Mouse (Mus musculus) left cerebral cortex, adult 8-10 months (tissue): ENCODE data around the gene Atn1. TPM values are rescaled to one million over a fixed set of nuclear protein-coding genes. Genes with fewer than 3 reads are reported as not detected.
"Not testable (repeated sequence)": the region's sequence is repeated elsewhere in the genome, so short reads cannot be mapped to it uniquely, and the experiment has no call there.

ENCODE experiments used
- DNase-seq, 2 experiments: peaks; one replicate each; pipeline ENCODE4 v3.0.0; 2022; ENCODE audit warnings: low spot score in 2 of 2
- total RNA-seq, 4 experiments: library from RNA; stranded (reverse); gene quantifications; 2 replicates each; pipeline ENCODE4 v1.2.4; 2022

Atn1 gene
- total RNA-seq, result 100 to 1,000 TPM; 146 to 166 (median 159) TPM

- DNase-seq, result no peak
Observed at GRCm38 (mm10) chr6:124755831-124756595, at the start of gene Atn1, which contains the start of gene Gm45234. TSS of gene Atn1 (minus strand) at chr6:124756524. TSS of gene Gm45234 (minus strand) at chr6:124756021.

GRCm38 (mm10) chr6:124805341-124806321 lies 49.3 kb upstream of the Atn1 start:
- peak; percentile 92 to 97 for DNase-seq

DNA sequence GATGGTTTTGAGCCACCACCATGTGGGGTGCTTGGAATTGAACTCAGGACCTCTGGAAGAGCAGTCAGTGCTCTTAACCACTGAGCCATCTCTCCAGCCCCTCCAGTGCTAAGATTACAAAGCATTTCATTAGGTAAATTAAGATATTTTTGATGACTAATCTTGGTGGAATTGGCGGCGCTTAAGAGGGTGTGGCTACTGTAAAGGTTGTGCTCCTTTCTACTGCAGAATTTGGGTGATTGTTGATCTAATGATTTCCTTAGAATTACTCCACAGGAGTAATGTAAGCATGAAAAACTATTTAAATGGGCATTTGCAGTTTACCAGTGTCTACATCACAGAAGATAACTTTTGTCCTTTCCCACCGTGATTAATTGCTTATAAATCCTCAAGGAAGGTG lies 48.0 kb upstream of the Atn1 start:
- no peak for DNase-seq

DNA sequence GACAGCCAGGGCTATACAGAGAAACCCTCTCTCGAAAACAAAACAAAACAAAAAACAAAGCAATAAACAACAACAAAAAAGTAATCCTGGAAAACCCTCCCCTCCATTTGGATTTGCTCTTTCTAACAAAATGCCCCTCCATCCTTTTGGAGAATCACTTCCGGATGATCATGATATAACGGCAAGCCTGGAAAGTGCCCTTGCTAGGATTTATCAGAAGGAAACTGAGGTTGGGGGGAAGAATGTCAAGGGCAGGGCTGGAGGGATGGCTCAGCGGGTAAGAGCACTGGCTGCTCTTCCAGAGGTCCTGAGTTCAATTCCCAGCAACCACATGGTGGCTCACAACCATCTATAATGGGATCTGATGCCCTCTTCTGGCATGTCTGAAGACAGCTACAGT lies 47.4 kb upstream of the Atn1 start:
- not testable (repeated sequence) for DNase-seq

- no peak for DNase-seq
Observed at GRCm38 (mm10) chr6:124803061-124803460, 46.7 kb upstream of the Atn1 start.

GRCm38 (mm10) chr6:124802400-124802799 lies 46.1 kb upstream of the Atn1 start:
- not testable (repeated sequence) for DNase-seq

- DNase-seq, result no peak
Observed at GRCm38 (mm10) chr6:124796200-124796599, 39.9 kb upstream of the Atn1 start.

- DNase-seq, result no peak
Observed at GRCm38 (mm10) chr6:124795781-124796180, 39.5 kb upstream of the Atn1 start.

DNA sequence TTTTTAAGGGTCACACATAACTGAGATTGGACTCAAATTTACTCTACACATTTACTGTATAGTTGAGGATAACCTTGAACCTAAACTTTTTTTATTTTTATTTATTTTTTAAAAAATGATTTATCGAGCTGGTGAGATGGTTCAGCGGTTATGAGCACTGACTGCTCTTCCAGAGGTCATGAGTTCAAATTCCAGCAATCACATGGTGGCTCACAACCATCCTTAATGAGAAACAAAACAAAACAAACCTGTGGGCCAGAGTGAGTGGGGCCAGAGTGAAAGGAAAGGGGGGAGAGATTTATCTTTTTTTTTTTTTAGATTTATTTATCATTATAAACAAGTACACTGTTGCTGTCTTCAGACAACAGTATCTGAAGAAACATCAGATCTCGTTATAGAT lies 35.6 kb upstream of the Atn1 start:
- no peak for DNase-seq

- no peak for DNase-seq
Observed at GRCm38 (mm10) chr6:124790121-124790520, 33.8 kb upstream of the Atn1 start.

DNA sequence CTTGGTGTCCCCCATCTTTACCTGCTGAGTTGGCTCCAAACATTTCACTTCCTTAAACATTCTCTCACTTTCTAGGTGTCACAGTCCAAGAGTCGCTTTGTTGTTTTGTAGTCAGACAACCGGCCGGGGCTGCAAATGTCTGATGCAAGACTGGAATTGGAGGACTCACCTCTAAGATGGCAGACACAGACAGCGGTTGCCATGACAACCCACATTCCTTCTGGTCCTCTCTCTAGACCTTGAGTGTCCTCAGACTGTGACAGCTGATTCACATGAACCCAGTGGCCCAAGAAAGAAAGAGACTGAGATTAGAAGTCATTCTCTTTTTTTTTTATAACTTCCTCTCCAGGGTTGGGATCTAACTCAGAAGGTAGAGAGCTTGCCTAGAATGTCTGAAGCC lies 33.2 kb upstream of the Atn1 start:
- DNase-seq, result no peak

GRCm38 (mm10) chr6:124787722-124788121 lies 31.4 kb upstream of the Atn1 start:
- DNase-seq, result no peak

- DNase-seq, result no peak
Observed at GRCm38 (mm10) chr6:124786756-124787420, 30.6 kb upstream of the Atn1 start.

DNA sequence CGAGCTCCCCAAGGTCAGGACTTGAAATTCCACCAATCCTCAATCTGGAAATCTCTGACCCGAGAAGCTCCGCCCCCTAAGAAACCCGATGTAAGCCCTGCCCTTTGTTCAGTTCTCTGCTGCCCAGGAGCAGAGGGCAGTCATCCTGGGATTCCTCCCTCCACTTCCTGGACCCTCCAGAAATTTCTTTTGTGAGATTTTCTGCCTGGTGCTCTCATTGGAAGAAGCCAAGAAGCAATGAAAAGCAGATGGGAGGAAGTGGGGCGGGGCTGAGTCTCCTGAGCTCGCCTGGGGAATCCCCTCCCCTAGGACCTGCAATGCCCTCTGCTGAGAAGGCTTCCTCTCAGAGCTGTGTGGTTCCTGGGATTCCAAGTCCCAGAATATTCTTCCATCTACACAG lies 26.1 kb upstream of the Atn1 start:
- DNase-seq, result no peak

DNA sequence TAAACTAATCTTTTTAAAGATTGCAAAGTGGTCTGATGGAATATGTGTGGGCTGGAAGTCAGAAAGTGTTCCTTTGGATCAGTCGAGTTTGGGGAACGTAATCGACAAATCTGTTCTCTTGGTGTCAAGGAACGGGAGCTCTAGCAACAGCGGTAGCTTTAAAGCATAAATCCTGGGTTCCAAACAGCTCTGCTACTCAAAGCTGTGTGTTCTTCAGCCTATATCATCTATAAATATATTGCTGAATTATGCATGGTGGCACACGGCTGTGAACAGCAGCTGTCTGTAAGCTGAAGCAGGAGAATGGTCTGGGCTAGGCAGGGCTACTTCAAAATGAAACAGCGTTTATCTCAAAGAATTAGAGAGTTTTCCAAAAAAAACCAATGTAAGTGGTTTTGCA lies 24.6 kb upstream of the Atn1 start:
- no peak for DNase-seq

DNA sequence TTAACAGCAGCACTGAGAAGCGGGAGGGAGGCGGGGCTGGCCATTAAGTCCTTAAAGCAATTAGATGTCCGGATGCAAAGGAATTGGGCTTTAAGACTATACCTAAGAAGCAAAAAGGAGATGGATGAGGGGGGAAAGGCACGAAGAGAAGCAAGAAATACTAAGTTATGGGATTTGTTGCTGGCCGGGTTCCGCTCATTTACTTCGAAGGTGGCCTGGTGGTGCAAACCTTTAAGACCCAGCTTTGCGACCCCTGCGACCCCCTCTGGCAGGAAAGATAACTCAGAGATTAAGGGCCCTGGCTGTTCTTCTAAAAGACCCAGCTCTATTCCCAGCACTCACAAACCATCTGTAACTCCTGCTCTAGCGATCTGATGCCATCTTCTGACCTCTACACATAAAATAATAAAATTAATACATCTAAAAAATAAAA lies 23.7 kb upstream of the Atn1 start:
- no peak for DNase-seq

DNA sequence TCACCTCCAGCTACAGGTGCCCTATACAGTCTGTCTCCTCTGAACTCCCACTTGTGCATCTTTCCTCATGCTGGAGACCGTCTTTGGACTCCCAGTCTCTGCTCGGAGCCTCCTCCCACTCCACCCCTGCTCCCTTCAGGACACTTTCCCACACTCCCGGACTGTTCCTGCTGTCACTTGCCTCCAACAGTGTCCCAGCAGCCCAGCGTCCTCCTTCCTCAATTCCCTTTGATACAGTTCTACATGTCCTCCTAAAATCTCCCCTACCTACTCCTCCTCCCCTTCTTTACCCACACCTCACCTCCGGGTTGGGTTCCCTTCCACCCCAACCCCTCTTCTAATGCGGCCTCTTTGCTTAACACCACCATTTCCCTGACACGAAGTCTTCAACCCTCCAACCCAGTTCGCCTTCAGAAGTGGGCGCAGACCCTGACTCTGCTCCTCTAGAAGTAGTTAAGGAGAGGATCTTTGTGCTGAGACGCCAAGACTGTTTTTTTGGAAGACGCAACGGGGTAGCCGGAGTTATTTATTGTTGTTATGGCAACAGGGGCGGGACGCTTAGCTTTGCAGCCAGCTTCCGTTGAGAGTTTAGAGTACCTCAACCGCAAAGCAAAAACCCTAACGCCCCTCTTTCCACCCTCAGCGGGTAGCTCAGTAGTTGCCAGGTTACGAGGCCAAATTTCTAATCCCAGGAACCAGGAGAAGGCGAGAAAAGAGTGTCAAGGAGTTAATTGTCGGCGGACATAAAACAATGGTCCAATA lies 23.1 kb upstream of the Atn1 start, which contains the start of gene Lrrc23:
Gene Lrrc23 (minus strand): TSS at position 506 of the 762 bp plus-strand sequence.
- no peak for DNase-seq

DNA sequence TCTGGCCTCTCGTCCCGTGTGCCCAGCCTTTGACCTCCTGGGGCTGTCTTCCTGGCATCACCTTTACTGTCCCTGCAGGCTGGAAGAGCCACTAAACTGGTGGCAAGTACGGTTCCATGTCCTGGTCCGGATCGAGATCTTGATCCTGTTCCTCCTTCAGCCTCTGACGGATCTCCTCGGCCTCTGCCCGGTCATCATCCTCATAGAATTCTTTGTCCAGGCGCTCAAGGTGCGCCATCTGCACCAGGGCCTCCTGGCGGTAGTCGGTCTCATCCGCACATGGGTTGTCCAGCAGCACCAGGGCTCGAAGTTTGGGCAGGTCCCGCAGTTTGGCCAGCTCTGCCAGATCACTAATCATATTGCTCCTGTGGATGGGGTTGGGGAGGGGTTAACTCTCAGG lies 14.2 kb upstream of the Atn1 start:
- DNase-seq, result no peak

GRCm38 (mm10) chr6:124770013-124770412 lies 13.7 kb upstream of the Atn1 start:
- DNase-seq, result no peak

DNA sequence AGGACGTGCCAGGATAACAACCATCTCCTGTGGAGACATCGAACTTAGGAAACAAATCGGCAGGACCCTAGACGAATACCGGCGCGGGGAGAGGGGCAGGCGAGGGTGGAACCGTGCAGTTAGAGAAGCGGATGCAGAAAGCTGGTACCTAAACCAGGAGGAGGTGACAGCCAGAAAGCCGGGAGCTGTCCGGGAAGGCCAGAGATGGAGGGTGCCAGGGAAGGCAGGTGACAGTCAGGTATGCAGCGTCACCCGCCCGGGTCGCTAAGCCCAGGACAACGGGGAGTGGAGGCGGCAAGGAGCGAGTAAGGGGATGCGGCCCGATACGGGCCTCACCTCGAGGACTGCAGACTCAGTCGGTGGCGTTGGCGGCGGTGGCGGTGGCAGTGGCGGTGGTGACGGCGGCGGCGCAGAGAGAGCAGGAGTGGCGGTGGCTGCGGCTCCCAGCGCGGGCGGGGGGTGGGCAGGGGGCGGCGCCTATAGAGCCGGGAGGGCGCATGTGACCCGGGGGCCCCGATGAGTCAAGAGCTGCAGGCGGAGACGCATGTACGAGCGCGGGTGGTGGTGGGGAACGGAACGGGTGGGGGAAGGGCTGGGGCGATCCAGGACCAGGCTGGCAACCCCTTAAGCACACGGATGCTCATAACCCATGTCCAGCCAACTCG lies 12.9 kb upstream of the Atn1 start, which contains the start of gene Eno2:
Gene Eno2 (minus strand): TSS at position 573 of the 665 bp plus-strand sequence.
- peak; percentile 63 to 76 for DNase-seq
